Mouse (Mus musculus): ENCODE data around the gene Fam117b. TPM values are rescaled to one million over a fixed set of nuclear protein-coding genes. Genes with fewer than 3 reads are reported as not detected.

The Fam117b gene
- polyA plus RNA-seq, 1 experiment from 2014 or later, result 20.7 TPM

DNA sequence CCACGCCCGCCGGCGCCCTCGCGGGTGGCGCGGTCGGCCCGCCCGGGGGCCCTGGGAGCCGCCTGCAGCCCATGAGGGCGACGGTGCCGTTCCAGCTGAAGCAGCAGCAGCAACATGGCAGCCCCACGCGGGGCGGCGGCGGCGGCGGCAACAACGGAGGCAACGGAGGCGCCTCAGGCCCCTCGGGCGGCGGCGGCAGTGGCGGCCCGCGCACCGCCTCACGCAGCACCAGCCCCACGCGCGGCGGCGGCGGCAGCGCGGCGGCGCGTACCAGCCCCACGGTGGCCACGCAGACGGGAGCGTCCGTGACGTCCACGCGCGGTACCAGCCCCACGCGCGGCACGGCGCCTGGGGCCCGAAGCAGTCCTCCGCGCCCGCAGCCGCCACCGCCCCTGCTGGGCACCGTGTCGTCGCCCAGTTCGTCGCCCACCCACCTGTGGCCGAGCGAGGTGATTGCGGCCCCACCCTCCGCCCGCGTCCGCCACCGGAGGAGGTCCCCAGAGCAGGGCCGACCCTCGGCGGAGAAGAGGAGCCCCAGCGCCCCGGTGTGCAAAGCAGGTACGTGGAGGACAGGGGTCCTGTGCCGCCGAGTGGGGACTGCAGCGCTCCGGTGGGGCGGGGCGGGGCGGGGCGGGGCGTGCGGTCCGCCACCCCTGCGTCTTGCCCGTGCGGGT lies 526 bp downstream of the Fam117b start:
- POLR2A ChIA-PET, result no interaction called here
- TF ChIP-seq CTCF (IDR thresholded peaks at IDR 0.05), result peak; percentile 7
- no peaks in the 10 kb centered on the region for H3K27me3 ChIP-seq
- ATAC-seq (peak; percentile 52), DNase-seq (ENCODE audit: low read depth, low spot score) (no peak)
- CTCF ChIA-PET, result no interaction called here
- in situ Hi-C loops (cut with MboI; ENCODE audit: low pct_unique_long_range_greater_than_20kb), result no loop called here

DNA sequence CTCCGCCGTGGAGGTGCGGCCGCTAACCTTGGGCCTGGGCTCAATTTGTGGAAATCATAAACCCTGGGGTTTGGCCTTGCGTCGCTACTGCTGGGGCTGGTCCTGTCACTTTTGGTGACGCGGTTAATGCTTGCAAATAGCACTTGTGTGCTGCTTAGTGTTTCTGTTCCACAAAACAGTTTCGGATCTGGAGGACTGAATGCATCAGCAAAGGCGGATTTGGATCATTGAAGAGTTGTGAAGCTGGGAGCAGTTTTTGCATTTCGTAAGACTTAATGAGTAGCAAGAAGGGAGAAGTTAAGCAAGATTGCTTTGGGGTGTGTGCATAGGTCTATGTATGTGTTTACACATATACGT lies 1.0 kb downstream of the Fam117b start:
- no peak for ATAC-seq

GRCm38 (mm10) chr1:59914799-59915198 lies 2.0 kb downstream of the Fam117b start:
- ATAC-seq, result no peak
- in situ Hi-C loops (cut with MboI; ENCODE audit: low pct_unique_long_range_greater_than_20kb), result no loop called here
- CTCF ChIA-PET, result no interaction called here
- no peaks in the 10 kb centered on the region for H3K27me3 ChIP-seq
- no peak for DNase-seq (ENCODE audit: low read depth, low spot score)
- POLR2A ChIA-PET, result no interaction called here
- TF ChIP-seq CTCF (IDR thresholded peaks at IDR 0.05), result no peak

More for the DNA sequence above, 1.0 kb downstream of the Fam117b start:
- DNase-seq (ENCODE audit: low read depth, low spot score), result no peak
- ChIA-PET CTCF (no interaction called here), POLR2A (no interaction called here)
- TF ChIP-seq CTCF (IDR thresholded peaks at IDR 0.05), result no peak
- in situ Hi-C loops (cut with MboI; ENCODE audit: low pct_unique_long_range_greater_than_20kb), result no loop called here
- H3K27me3 ChIP-seq, result no peaks in the 10 kb centered on the region

- ChIA-PET POLR2A (no interaction called here), CTCF (no interaction called here)
- ATAC-seq, result no peak
- no peak for TF ChIP-seq CTCF (IDR thresholded peaks at IDR 0.05)
- no peak for DNase-seq (ENCODE audit: low read depth, low spot score)
- H3K27me3 ChIP-seq, result no peaks in the 10 kb centered on the region
- in situ Hi-C loops (cut with MboI; ENCODE audit: low pct_unique_long_range_greater_than_20kb), result no loop called here
These were observed 3.2 kb downstream of the Fam117b start for GRCm38 (mm10) chr1:59915843-59916610.

- DNase-seq (ENCODE audit: low read depth, low spot score) (no peak), ATAC-seq (no peak)
- TF ChIP-seq CTCF (IDR thresholded peaks at IDR 0.05), result no peak
- in situ Hi-C loops (cut with MboI; ENCODE audit: low pct_unique_long_range_greater_than_20kb), result no loop called here
- ChIA-PET CTCF (interaction anchor here (1.1 kb wide), 1 partner anchor 9 kb away, joined by 3 read pairs; no protein-coding TSS in a partner anchor), POLR2A (no interaction called here)
- no peaks in the 10 kb centered on the region for H3K27me3 ChIP-seq
These were observed 4.6 kb downstream of the Fam117b start for GRCm38 (mm10) chr1:59917401-59917800.

- in situ Hi-C loops (cut with MboI; ENCODE audit: low pct_unique_long_range_greater_than_20kb), result no loop called here
- no peak for DNase-seq (ENCODE audit: low read depth, low spot score)
- no peak for TF ChIP-seq CTCF (IDR thresholded peaks at IDR 0.05)
- ATAC-seq, result no peak
- no peaks in the 10 kb centered on the region for H3K27me3 ChIP-seq
- ChIA-PET CTCF (interaction anchor here (1.1 kb wide), 1 partner anchor 8 kb away, joined by 3 read pairs; no protein-coding TSS in a partner anchor), POLR2A (no interaction called here)
These were observed 5.3 kb downstream of the Fam117b start for GRCm38 (mm10) chr1:59918075-59918474.

- ChIA-PET CTCF (no interaction called here), POLR2A (no interaction called here)
- no peaks in the 10 kb centered on the region for H3K27me3 ChIP-seq
- DNase-seq (ENCODE audit: low read depth, low spot score) (no peak), ATAC-seq (no peak)
- TF ChIP-seq CTCF (IDR thresholded peaks at IDR 0.05), result no peak
- in situ Hi-C loops (cut with MboI; ENCODE audit: low pct_unique_long_range_greater_than_20kb), result no loop called here
These were observed 10.4 kb downstream of the Fam117b start for GRCm38 (mm10) chr1:59923201-59923600.

DNA sequence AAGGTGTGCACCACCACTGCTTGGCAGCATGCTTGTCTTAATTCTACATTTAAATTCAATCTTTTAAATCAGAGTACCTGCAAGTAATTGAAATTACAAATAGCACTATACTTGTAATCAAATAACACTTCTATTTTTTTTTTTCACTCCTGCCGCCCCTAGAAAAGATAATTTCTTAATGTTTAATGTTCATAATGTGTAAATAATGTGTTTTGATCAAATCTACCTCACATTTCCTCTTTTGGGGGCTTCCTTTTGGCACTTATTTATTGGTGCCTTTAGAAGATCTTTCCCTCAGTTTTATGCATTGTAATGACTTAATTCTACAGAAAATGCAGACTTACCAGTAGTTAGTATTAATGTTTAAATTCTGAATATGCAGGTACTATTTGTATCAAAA lies 10.9 kb downstream of the Fam117b start:
- TF ChIP-seq CTCF (IDR thresholded peaks at IDR 0.05), result no peak
- ChIA-PET CTCF (no interaction called here), POLR2A (no interaction called here)
- in situ Hi-C loops (cut with MboI; ENCODE audit: low pct_unique_long_range_greater_than_20kb), result no loop called here
- no peaks in the 10 kb centered on the region for H3K27me3 ChIP-seq
- no peak for ATAC-seq
- no peak for DNase-seq (ENCODE audit: low read depth, low spot score)

GRCm38 (mm10) chr1:59924411-59924810 lies 11.6 kb downstream of the Fam117b start:
- ATAC-seq (no peak), DNase-seq (ENCODE audit: low read depth, low spot score) (no peak)
- CTCF ChIA-PET, result no interaction called here
- POLR2A ChIA-PET, result no interaction called here
- TF ChIP-seq CTCF (IDR thresholded peaks at IDR 0.05), result no peak
- in situ Hi-C loops (cut with MboI; ENCODE audit: low pct_unique_long_range_greater_than_20kb), result no loop called here
- no peaks in the 10 kb centered on the region for H3K27me3 ChIP-seq

- H3K27me3 ChIP-seq, result no peaks in the 10 kb centered on the region
- in situ Hi-C loops (cut with MboI; ENCODE audit: low pct_unique_long_range_greater_than_20kb), result no loop called here
- ATAC-seq (no peak), DNase-seq (ENCODE audit: low read depth, low spot score) (no peak)
- ChIA-PET POLR2A (interaction anchor here (0.9 kb wide), 1 partner anchor 38 kb away, joined by 3 read pairs; no protein-coding TSS in a partner anchor), CTCF (interaction anchor here (0.8 to 1.0 kb wide), 2 partner anchors 8 to 9 kb away, joined by 3 read pairs; no protein-coding TSS in a partner anchor)
- TF ChIP-seq CTCF (IDR thresholded peaks at IDR 0.05), result no peak
These were observed 13.3 kb downstream of the Fam117b start for GRCm38 (mm10) chr1:59926021-59926672.

DNA sequence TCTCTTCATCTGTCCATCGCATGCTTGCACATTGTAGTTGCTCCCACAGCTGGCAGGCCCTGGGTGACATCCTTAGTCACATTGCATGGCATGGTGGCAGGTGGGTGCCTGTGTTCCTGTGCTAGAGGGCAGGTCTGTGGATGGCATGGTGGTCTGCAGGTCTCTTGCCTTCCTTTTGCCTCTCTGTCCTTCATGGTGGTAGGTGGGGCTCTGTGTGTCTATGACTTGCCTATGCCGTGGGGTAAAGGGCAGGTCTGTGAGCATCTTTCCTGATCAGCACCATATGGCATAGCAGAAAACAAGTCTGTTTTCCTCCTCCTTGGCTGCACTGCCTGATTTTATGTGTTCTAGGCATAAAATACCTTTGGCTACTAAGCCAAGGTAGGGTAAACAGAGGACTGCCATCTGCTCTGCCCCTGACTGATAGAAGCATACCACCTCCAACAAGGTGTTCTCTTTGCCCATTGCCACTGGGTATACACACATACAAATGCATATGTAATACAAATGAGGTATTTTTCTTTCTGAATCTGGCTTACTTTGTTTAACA lies 14.4 kb downstream of the Fam117b start:
- no peak for ATAC-seq
- ChIA-PET CTCF (no interaction called here), POLR2A (no interaction called here)
- DNase-seq (ENCODE audit: low read depth, low spot score), result no peak
- in situ Hi-C loops (cut with MboI; ENCODE audit: low pct_unique_long_range_greater_than_20kb), result no loop called here
- no peak for TF ChIP-seq CTCF (IDR thresholded peaks at IDR 0.05)
- no peaks in the 10 kb centered on the region for H3K27me3 ChIP-seq
